ENCODE assay signal across 16 mouse cellular contexts in the genomic region with DNA sequence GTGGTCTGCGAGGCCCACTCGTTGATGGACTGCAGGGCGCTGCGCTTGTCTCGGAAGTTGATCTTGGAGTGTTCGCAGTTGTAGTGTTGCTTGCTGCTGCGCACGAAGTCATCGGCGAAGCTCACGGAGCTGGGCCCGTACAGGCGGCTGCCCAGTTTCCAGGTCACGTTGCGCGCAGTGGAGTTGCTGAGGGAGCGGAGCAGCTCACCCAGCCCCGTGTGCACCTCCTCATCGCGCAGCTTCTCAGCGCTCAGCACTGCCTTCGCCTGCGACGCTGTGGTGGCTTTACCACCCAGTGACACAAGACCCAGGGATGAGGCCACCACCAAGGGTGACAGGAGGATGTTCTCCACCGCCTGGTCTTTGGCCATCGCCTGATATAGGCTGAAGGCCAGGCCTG. TPM values are rescaled to one million over a fixed set of nuclear protein-coding genes. Genes with fewer than 3 reads are reported as not detected.
DNase-seq lines count a peak whose midpoint lies in the region; ATAC-seq and TF ChIP-seq lines count a peak whose summit lies in the region.
"Had no signal": no experiment of that assay in that cellular context is flagged by ENCODE, and none has a peak within 500 bp of the region (broad histone marks: within the 10 kb centered on the region; RNA-seq: fewer than 3 reads in every experiment).

No protein-coding gene starts in this region.

- TF ChIP-seq POLR2A in kidney, adult 2 months (IDR thresholded peaks at IDR 0.05; ENCODE audit: low read depth, low read length): no peak
- TF ChIP-seq POLR2A in ES-Bruce4 (IDR thresholded peaks at IDR 0.05; ENCODE audit: insufficient read depth, low read length): no peak

- no peaks in the 10 kb centered on the region for H3K9me3 ChIP-seq in heart, embryonic 10.5 days
- no peaks in the 10 kb centered on the region for H3K9me3 ChIP-seq in kidney, embryonic 16.5 days (ENCODE audit: low read length)
- no peaks in the 10 kb centered on the region for H3K9me3 ChIP-seq in ES-Bruce4 (replicated peaks; ENCODE audit: control insufficient read depth, insufficient read depth, low read length, poor library complexity, severe bottlenecking)
- H3K9me3 ChIP-seq in limb, embryonic 10.5 days (replicated peaks): no peaks in the 10 kb centered on the region
- H3K9me3 ChIP-seq in intestine, postnatal 0 days (ENCODE audit: control insufficient read depth): no peaks in the 10 kb centered on the region
- H3K9me3 ChIP-seq: hindbrain, embryonic 13.5 days had no signal

- no peak for TF ChIP-seq CTCF in kidney, adult 2 months (conservative IDR thresholded peaks at IDR 0.05; ENCODE audit: insufficient read depth, insufficient read length, low read depth, low read length)
- no peak for TF ChIP-seq CTCF in ES-Bruce4 (IDR thresholded peaks at IDR 0.05; ENCODE audit: low read depth, low read length)
- no peak for TF ChIP-seq CTCF in intestine, postnatal 0 days (IDR thresholded peaks at IDR 0.05; ENCODE audit: low read depth)

- TF ChIP-seq EP300 in ES-Bruce4 (IDR thresholded peaks at IDR 0.05; ENCODE audit: insufficient read depth, low read depth, low read length): no peak

- no peak for DNase-seq in heart, embryonic 10.5 days (ENCODE audit: low spot score)
- DNase-seq in heart, adult 8-10 months (ENCODE audit: low spot score): no peak
- DNase-seq in kidney, adult 2 months: no peak
- DNase-seq in limb, embryonic 10.5 days (ENCODE audit: low spot score): no peak
- DNase-seq: adrenal gland, postnatal 10 days; cerebellum, adult 9-11 months; embryo, embryonic 11 days; kidney, postnatal 25 days; thymus, postnatal 4 days had no signal

- H3K4me1 ChIP-seq in heart, embryonic 10.5 days: peaks cover 53% of the 10 kb centered on the region
- peaks cover 49% of the 10 kb centered on the region for H3K4me1 ChIP-seq in kidney, embryonic 16.5 days (ENCODE audit: insufficient read depth, low read length)
- H3K4me1 ChIP-seq in kidney, adult 2 months (ENCODE audit: control insufficient read depth, insufficient read depth, low read length): peaks cover 15% of the 10 kb centered on the region; the same call in 1 of the 2 replicates
- H3K4me1 ChIP-seq in ES-Bruce4 (ENCODE audit: control insufficient read depth, insufficient read depth, low read length): no peaks in the 10 kb centered on the region
- H3K4me1 ChIP-seq in limb, embryonic 10.5 days: peaks cover 53% of the 10 kb centered on the region
- H3K4me1 ChIP-seq in intestine, postnatal 0 days (replicated peaks; ENCODE audit: control insufficient read depth, insufficient read depth, low read length): peaks cover 2% of the 10 kb centered on the region; the same call in 1 of the 2 replicates

- H3K36me3 ChIP-seq in heart, embryonic 10.5 days: peaks cover 72% of the 10 kb centered on the region
- H3K36me3 ChIP-seq in kidney, embryonic 16.5 days (ENCODE audit: insufficient read depth, low read length): peaks cover 54% of the 10 kb centered on the region
- peaks cover 7% of the 10 kb centered on the region for H3K36me3 ChIP-seq in kidney, adult 2 months (ENCODE audit: control insufficient read depth, insufficient read depth, low read length)
- H3K36me3 ChIP-seq in ES-Bruce4 (ENCODE audit: control insufficient read depth, insufficient read depth, low read length, poor library complexity, severe bottlenecking): peaks cover 10% of the 10 kb centered on the region
- H3K36me3 ChIP-seq in limb, embryonic 10.5 days: peaks cover 78% of the 10 kb centered on the region
- peaks cover 38% of the 10 kb centered on the region for H3K36me3 ChIP-seq in intestine, postnatal 0 days (ENCODE audit: control insufficient read depth, insufficient read depth)

- 0 out of 2 replicates have a peak overlapping the region, but pooled peaks have one; percentile 19 for H3K27ac ChIP-seq in heart, embryonic 10.5 days
- no peak overlapping the region for H3K27ac ChIP-seq in kidney, embryonic 16.5 days (ENCODE audit: low read length)
- H3K27ac ChIP-seq in kidney, adult 2 months (ENCODE audit: insufficient read depth, low read depth, low read length): no peak overlapping the region
- H3K27ac ChIP-seq in ES-Bruce4 (ENCODE audit: insufficient read depth, low read length): no peak overlapping the region
- 0 out of 2 replicates have a peak overlapping the region, but pooled peaks have one; percentile 21 for H3K27ac ChIP-seq in limb, embryonic 10.5 days
- no peak overlapping the region for H3K27ac ChIP-seq in intestine, postnatal 0 days (ENCODE audit: low read depth, low read length)
- H3K27ac ChIP-seq: hindbrain, embryonic 13.5 days had no signal

- H3K4me3 ChIP-seq in heart, embryonic 10.5 days: peak overlapping the region; percentile 13; the same call in 1 of the 2 replicates
- H3K4me3 ChIP-seq in kidney, embryonic 16.5 days (ENCODE audit: low read length): no peak overlapping the region
- H3K4me3 ChIP-seq in kidney, adult 2 months (ENCODE audit: insufficient read depth, low read depth, low read length): no peak overlapping the region
- peak overlapping the region; percentile 9 for H3K4me3 ChIP-seq in ES-Bruce4 (ENCODE audit: low read depth, low read length)
- peak overlapping the region; percentile 17; the same call in 1 of the 2 replicates for H3K4me3 ChIP-seq in limb, embryonic 10.5 days
- H3K4me3 ChIP-seq in intestine, postnatal 0 days (ENCODE audit: low read depth, low read length): no peak overlapping the region
- H3K4me3 ChIP-seq: hindbrain, embryonic 13.5 days had no signal

- 0 out of 2 replicates have a peak overlapping the region, but pooled peaks have one; percentile 94 for H3K4me2 ChIP-seq in kidney, embryonic 16.5 days (replicated peaks; ENCODE audit: low read depth, low read length)
- no peak overlapping the region for H3K4me2 ChIP-seq in intestine, postnatal 0 days (replicated peaks; ENCODE audit: low read depth)
- H3K4me2 ChIP-seq: hindbrain, embryonic 13.5 days had no signal

- no peaks in the 10 kb centered on the region for H3K27me3 ChIP-seq in heart, embryonic 10.5 days (ENCODE audit: insufficient read depth, poor library complexity, severe bottlenecking)
- no peaks in the 10 kb centered on the region for H3K27me3 ChIP-seq in kidney, embryonic 16.5 days (ENCODE audit: insufficient read depth, low read length)
- H3K27me3 ChIP-seq in kidney, adult 2 months (replicated peaks; ENCODE audit: control insufficient read depth, insufficient read depth, low read length): no peaks in the 10 kb centered on the region
- H3K27me3 ChIP-seq in ES-Bruce4 (ENCODE audit: control insufficient read depth, insufficient read depth, low read length, poor library complexity, severe bottlenecking): no peaks in the 10 kb centered on the region
- H3K27me3 ChIP-seq in limb, embryonic 10.5 days (ENCODE audit: low read depth, poor library complexity, severe bottlenecking): no peaks in the 10 kb centered on the region
- no peaks in the 10 kb centered on the region for H3K27me3 ChIP-seq in intestine, postnatal 0 days (replicated peaks; ENCODE audit: control insufficient read depth, insufficient read depth, low read length)
- H3K27me3 ChIP-seq: hindbrain, embryonic 13.5 days had no signal

- ATAC-seq in kidney, embryonic 16.5 days (ENCODE audit: low FRiP score, low TSS enrichment): no peak
- no peak for ATAC-seq in intestine, postnatal 0 days
- ATAC-seq in monocyte, adult 5-6 weeks (replicated peaks; ENCODE audit: insufficient number of reproducible peaks, low FRiP score, low TSS enrichment, poor library complexity, severe bottlenecking): no peak

- H3K9ac ChIP-seq in kidney, embryonic 16.5 days (replicated peaks; ENCODE audit: low read length): 0 out of 2 replicates have a peak overlapping the region, but pooled peaks have one; percentile 12
- no peak overlapping the region for H3K9ac ChIP-seq in ES-Bruce4 (ENCODE audit: low read depth, poor library complexity, severe bottlenecking)
- H3K9ac ChIP-seq in intestine, postnatal 0 days (ENCODE audit: low read depth, low read length): no peak overlapping the region
- H3K9ac ChIP-seq: hindbrain, embryonic 13.5 days had no signal

- 90% methylated on average over 26 of the region's 26 CpGs for WGBS in heart, embryonic 10.5 days
- 93% methylated on average over 26 of the region's 26 CpGs for WGBS in kidney, embryonic 16.5 days
- 88% methylated on average over 26 of the region's 26 CpGs for WGBS in kidney, adult 2 months
- WGBS in limb, embryonic 10.5 days: 96% methylated on average over 26 of the region's 26 CpGs
- 94% methylated on average over 26 of the region's 26 CpGs for WGBS in intestine, postnatal 0 days

RNA-seq across cellular contexts. Expression of a gene that starts 4.2 kb away (rescaled TPM):
- 1,580 and 1,787 TPM in 2 replicates for polyA plus RNA-seq in heart, embryonic 10.5 days (2016; fragmentation: Nextera tagmentation; extraction: Ambion mirVana)
- total RNA-seq in heart, adult 8-10 months (2022): 100 to 1,000 TPM; 129 to 268 (median 205) TPM
- polyA plus RNA-seq in kidney, embryonic 16.5 days (2015; fragmentation: Nextera tagmentation; extraction: Ambion mirVana): 1,752 and 1,857 TPM in 2 replicates
- 127 and 150 TPM in 2 replicates for polyA plus RNA-seq in kidney, adult 2 months (2012; rRNA removed)
- polyA plus RNA-seq in ES-Bruce4 (2011; ENCODE audit: insufficient read depth, insufficient read length, low read depth, missing spikeins): 211 and 229 TPM in 2 replicates
- 1,171 and 1,177 TPM in 2 replicates for polyA plus RNA-seq in limb, embryonic 10.5 days (2016; fragmentation: Nextera tagmentation; extraction: Ambion mirVana)
- polyA plus RNA-seq in intestine, postnatal 0 days (2015; fragmentation: Nextera tagmentation; extraction: Ambion mirVana): 199 and 204 TPM in 2 replicates
- not detected in 3 replicates for total RNA-seq in monocyte, adult 5-6 weeks (2017)
- total RNA-seq: megakaryocyte-erythroid progenitor cell, adult 5-6 weeks had no signal

RNA-seq across cellular contexts. Expression of a gene that starts 32.3 kb away (rescaled TPM):
- polyA plus RNA-seq in heart, embryonic 10.5 days (2016; fragmentation: Nextera tagmentation; extraction: Ambion mirVana): 24.2 and 31.6 TPM in 2 replicates
- 10 to 100 TPM; 19.7 to 30.7 (median 24.3) TPM for total RNA-seq in heart, adult 8-10 months (2022)
- polyA plus RNA-seq in kidney, embryonic 16.5 days (2015; fragmentation: Nextera tagmentation; extraction: Ambion mirVana): 20.5 TPM in 2 replicates
- 10.4 and 11.5 TPM in 2 replicates for polyA plus RNA-seq in kidney, adult 2 months (2012; rRNA removed)
- polyA plus RNA-seq in ES-Bruce4 (2011; ENCODE audit: insufficient read depth, insufficient read length, low read depth, missing spikeins): 5.9 and 8.4 TPM in 2 replicates
- 9.9 and 12.3 TPM in 2 replicates for polyA plus RNA-seq in limb, embryonic 10.5 days (2016; fragmentation: Nextera tagmentation; extraction: Ambion mirVana)
- 15.7 and 16.9 TPM in 2 replicates for polyA plus RNA-seq in intestine, postnatal 0 days (2015; fragmentation: Nextera tagmentation; extraction: Ambion mirVana)
- total RNA-seq in monocyte, adult 5-6 weeks (2017): 1.3 to 1.6 TPM (median 1.5 TPM) in 3 replicates
- total RNA-seq: granulocyte monocyte progenitor cell, adult 5-6 weeks had no signal

Comparison
In these comparisons a context has a peak if more than half of its experiments do, and no peak if none do; other contexts are left out.
1. H3K27ac ChIP-seq: peak in heart, embryonic 10.5 days (single experiment) and limb, embryonic 10.5 days (single experiment); none in kidney, embryonic 16.5 days (single experiment), kidney, adult 2 months (single experiment), ES-Bruce4 (single experiment) and intestine, postnatal 0 days (single experiment).
2. H3K4me3 ChIP-seq: peak in heart, embryonic 10.5 days (single experiment), ES-Bruce4 (single experiment) and limb, embryonic 10.5 days (single experiment); none in kidney, embryonic 16.5 days (single experiment), kidney, adult 2 months (single experiment) and intestine, postnatal 0 days (single experiment).